Mouse (Mus musculus) C2C12 (cell line): ENCODE measurements around the gene Grk6.

Experiments
- CEBPB ChIP-seq: IDR thresholded peaks from one replicate; pipeline ENCODE4 v1.6.1; 2011; ENCODE audit warnings: low read depth, mild to moderate bottlenecking, control low read depth, moderate library complexity
- CTCF ChIP-seq: IDR thresholded peaks from one replicate; pipeline ENCODE4 v1.5.1; 2011; ENCODE audit not compliant: control insufficient read depth, insufficient read depth, insufficient read length
- FOSL1 ChIP-seq: IDR thresholded peaks from one replicate; pipeline ENCODE4 v1.8.0; 2011; ENCODE audit warnings: mild to moderate bottlenecking, low read length; ENCODE audit not compliant: poor library complexity, insufficient read depth, severe bottlenecking
- MAX ChIP-seq: IDR thresholded peaks from one replicate; pipeline ENCODE4 v1.6.1; 2011; ENCODE audit warnings: mild to moderate bottlenecking, control low read depth
- MYOG ChIP-seq: IDR thresholded peaks from one replicate; pipeline ENCODE4 v1.6.1; 2011; ENCODE audit not compliant: control insufficient read depth, insufficient read length; ENCODE audit errors: extremely low read depth
- USF1 ChIP-seq: IDR thresholded peaks from one replicate; pipeline ENCODE4 v1.6.1; 2011; ENCODE audit warnings: low read depth, mild to moderate bottlenecking, control low read depth, moderate library complexity

- TF ChIP-seq CTCF (no peak), MAX (no peak), MYOG (no peak), CEBPB (no peak), FOSL1 (no peak), USF1 (no peak)
Measured at GRCm38 (mm10) chr13:55451296-55451695, 6.4 kb downstream of the Grk6 start.
